Comparison of ENCODE assay signal across 12 mouse cellular contexts in the genomic region with DNA sequence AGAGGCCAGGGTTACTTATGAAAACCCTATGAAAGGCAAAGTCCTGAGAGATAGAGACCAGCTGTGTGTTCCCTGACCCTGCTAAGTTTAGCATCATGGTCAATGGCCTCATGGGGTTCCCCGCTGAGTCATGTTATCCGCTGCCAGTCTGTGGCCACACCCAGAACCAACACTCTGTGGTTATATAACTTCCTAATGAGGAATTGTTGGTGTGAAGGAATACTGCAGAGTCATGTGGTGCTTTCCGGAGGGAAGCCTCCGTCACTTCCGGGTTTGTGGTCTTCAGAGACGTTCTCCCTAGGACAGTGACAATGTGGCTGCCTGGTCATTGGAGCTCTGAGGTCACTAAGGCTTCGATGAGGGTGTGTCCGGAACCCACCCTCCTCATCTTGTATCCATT. TPM values are rescaled to one million over a fixed set of nuclear protein-coding genes. Genes with fewer than 3 reads are reported as not detected.
A peak's percentile ranks its signal among the peaks of the same experiment; 100 is the strongest.
DNase-seq lines count a peak whose midpoint lies in the region; ATAC-seq and TF ChIP-seq lines count a peak whose summit lies in the region.
"Had no signal": no experiment of that assay in that cellular context is flagged by ENCODE, and none has a peak within 500 bp of the region (broad histone marks: within the 10 kb centered on the region; RNA-seq: fewer than 3 reads in every experiment).

No protein-coding gene starts in this region.

- H3K4me1 ChIP-seq in heart, embryonic 10.5 days, result peaks cover 9% of the 10 kb centered on the region; the same call in 1 of the 2 replicates
- peaks cover 18% of the 10 kb centered on the region for H3K4me1 ChIP-seq in liver, embryonic 12.5 days
- no peaks in the 10 kb centered on the region for H3K4me1 ChIP-seq in midbrain, postnatal 0 days (ENCODE audit: insufficient read depth, low read length)

- no peak overlapping the region for H3K27ac ChIP-seq in heart, embryonic 10.5 days
- no peak overlapping the region for H3K27ac ChIP-seq in liver, embryonic 12.5 days
- no peak overlapping the region for H3K27ac ChIP-seq in midbrain, postnatal 0 days (ENCODE audit: low read depth, low read length)
- H3K27ac ChIP-seq: limb, embryonic 15.5 days had no signal

- H3K9ac ChIP-seq in liver, embryonic 12.5 days, result no peak overlapping the region
- no peak overlapping the region for H3K9ac ChIP-seq in midbrain, postnatal 0 days (replicated peaks; ENCODE audit: low read length, poor library complexity, severe bottlenecking)
- H3K9ac ChIP-seq: limb, embryonic 15.5 days had no signal

- peak; percentile 42; the same call in 1 of the 2 replicates for ATAC-seq in liver, embryonic 12.5 days
- ATAC-seq in midbrain, postnatal 0 days (ENCODE audit: low FRiP score), result no peak

- WGBS in heart, embryonic 10.5 days, result 62% methylated on average over 8 of the region's 8 CpGs
- WGBS in liver, embryonic 12.5 days (ENCODE audit: insufficient replicate concordance), result 19% methylated on average over 8 of the region's 8 CpGs
- WGBS in midbrain, postnatal 0 days, result 77% methylated on average over 8 of the region's 8 CpGs

- peak overlapping the region; percentile 38 for H3K4me2 ChIP-seq in liver, embryonic 12.5 days
- H3K4me2 ChIP-seq in midbrain, postnatal 0 days (ENCODE audit: low read depth, low read length, poor library complexity, severe bottlenecking), result no peak overlapping the region

- TF ChIP-seq CTCF in midbrain, postnatal 0 days (IDR thresholded peaks at IDR 0.05), result no peak

- no peaks in the 10 kb centered on the region for H3K9me3 ChIP-seq in heart, embryonic 10.5 days
- H3K9me3 ChIP-seq in liver, embryonic 12.5 days (replicated peaks), result no peaks in the 10 kb centered on the region
- H3K9me3 ChIP-seq in midbrain, postnatal 0 days (ENCODE audit: low read length), result no peaks in the 10 kb centered on the region
- H3K9me3 ChIP-seq: limb, embryonic 15.5 days had no signal

- peak; percentile 49 to 65 for DNase-seq in heart, adult 9 months (ENCODE audit: low spot score in 2 of 2)
- DNase-seq in heart, embryonic 10.5 days (ENCODE audit: low spot score), result no peak
- peak; percentile 53 for DNase-seq in R1 (ENCODE audit: low read depth, low spot score)
- peak; percentile 44 to 58 for DNase-seq in natural killer cell, adult 2 months (ENCODE audit: low spot score in 2 of 2)
- no peak for DNase-seq in midbrain, postnatal 0 days (ENCODE audit: low spot score)
- no peak for DNase-seq in layer of hippocampus, adult 9-11 months
- DNase-seq in cerebellum, adult 9-10 months, result no peak

- H3K36me3 ChIP-seq in heart, embryonic 10.5 days, result no peaks in the 10 kb centered on the region
- H3K36me3 ChIP-seq in liver, embryonic 12.5 days, result no peaks in the 10 kb centered on the region
- no peaks in the 10 kb centered on the region for H3K36me3 ChIP-seq in midbrain, postnatal 0 days (ENCODE audit: insufficient read depth, low read length)
- H3K36me3 ChIP-seq: limb, embryonic 15.5 days had no signal

- no peak overlapping the region for H3K4me3 ChIP-seq in heart, embryonic 10.5 days
- H3K4me3 ChIP-seq in liver, embryonic 12.5 days, result no peak overlapping the region
- H3K4me3 ChIP-seq in midbrain, postnatal 0 days (ENCODE audit: low read depth, low read length), result no peak overlapping the region
- H3K4me3 ChIP-seq: limb, embryonic 15.5 days had no signal

- peaks cover 19% of the 10 kb centered on the region for H3K27me3 ChIP-seq in heart, embryonic 10.5 days (ENCODE audit: insufficient read depth, poor library complexity, severe bottlenecking)
- peaks cover 25% of the 10 kb centered on the region for H3K27me3 ChIP-seq in liver, embryonic 12.5 days (replicated peaks)
- 0 out of 2 replicates have a peak, but pooled peaks cover 6% of the 10 kb centered on the region for H3K27me3 ChIP-seq in midbrain, postnatal 0 days (ENCODE audit: insufficient read depth, low read length)

RNA-seq across cellular contexts. Expression of a gene that starts 25.8 kb away (rescaled TPM):
- 1.0 and 4.1 TPM in 2 replicates for polyA plus RNA-seq in heart, embryonic 10.5 days (2016; fragmentation: Nextera tagmentation; extraction: Ambion mirVana)
- not detected in 2 replicates for polyA plus RNA-seq in liver, embryonic 12.5 days (2016; fragmentation: Nextera tagmentation; extraction: Ambion mirVana)
- not detected in 2 replicates for total RNA-seq in midbrain, postnatal 0 days (2014; rRNA removed)
- polyA plus RNA-seq in midbrain, postnatal 0 days (2015; fragmentation: Nextera tagmentation; extraction: Ambion mirVana), result not detected in 2 replicates
- total RNA-seq: heart, adult 18-20 months had no signal
- polyA plus RNA-seq: kidney, embryonic 14.5 days had no signal

RNA-seq across cellular contexts. Expression of a gene that starts 59.3 kb away (rescaled TPM):
- 0.20 and 1.0 TPM in 2 replicates for polyA plus RNA-seq in heart, embryonic 10.5 days (2016; fragmentation: Nextera tagmentation; extraction: Ambion mirVana)
- 0.07 and 0.08 TPM in 2 replicates for polyA plus RNA-seq in liver, embryonic 12.5 days (2016; fragmentation: Nextera tagmentation; extraction: Ambion mirVana)
- 1.3 and 2.1 TPM in 2 replicates for total RNA-seq in midbrain, postnatal 0 days (2014; rRNA removed)
- 0.10 TPM in 1 of 2 replicates, not detected in the other for polyA plus RNA-seq in midbrain, postnatal 0 days (2015; fragmentation: Nextera tagmentation; extraction: Ambion mirVana)
- polyA plus RNA-seq: stomach, embryonic 14.5 days had no signal

Comparison
In these comparisons a context has a peak if more than half of its experiments do, and no peak if none do; other contexts are left out.
1. DNase-seq: peak in heart, adult 9 months (2 of 2), R1 (single experiment) and natural killer cell, adult 2 months (2 of 2); none in heart, embryonic 10.5 days (single experiment), midbrain, postnatal 0 days (single experiment), layer of hippocampus, adult 9-11 months (single experiment) and cerebellum, adult 9-10 months (single experiment).